Mouse (Mus musculus) adrenal gland, postnatal 14 days (tissue): ENCODE data around the gene Plekhj1. TPM values are rescaled to one million over a fixed set of nuclear protein-coding genes. Genes with fewer than 3 reads are reported as not detected.
"Not testable (repeated sequence)": the region's sequence is repeated elsewhere in the genome, so short reads cannot be mapped to it uniquely, and the experiment has no call there.

Experiments
- DNase-seq: peaks from one replicate; pipeline ENCODE4 v3.0.0; 2021; ENCODE audit warnings: mixed read lengths
- long read RNA-seq, 2 experiments: library from polyadenylated mRNA; stranded (forward); transcript quantifications; one replicate each; pipeline ENCODE4 v2.0.0; 2021
- total RNA-seq: library from RNA; stranded (reverse); gene quantifications from 2 replicates; pipeline ENCODE4 v1.2.3, GENCODE M21; 2021

Gene Plekhj1
- total RNA-seq = 59.5 and 71.1 TPM in 2 replicates
- long read RNA-seq, experiment 1, transcript Plekhj1-206 (5 exons, 1,261 nt) = minor isoform, 9 of 118 reads
- long read RNA-seq, experiment 1, transcript Plekhj1-201 (6 exons, 1,260 nt) = major isoform, 57 of 118 reads
- long read RNA-seq, experiment 1, partial matches to known transcripts = 10 of 118 reads
- long read RNA-seq, experiment 1, other reads (novel, unspliced or antisense) = 36 of 118 reads
- long read RNA-seq, experiment 2, transcript Plekhj1-206 (5 exons, 1,261 nt) = minor isoform, 9 of 87 reads
- long read RNA-seq, experiment 2, transcript Plekhj1-201 (6 exons, 1,260 nt) = major isoform, 42 of 87 reads
- long read RNA-seq, experiment 2, partial matches to known transcripts = 6 of 87 reads
- long read RNA-seq, experiment 2, other reads (novel, unspliced or antisense) = 26 of 87 reads

DNA sequence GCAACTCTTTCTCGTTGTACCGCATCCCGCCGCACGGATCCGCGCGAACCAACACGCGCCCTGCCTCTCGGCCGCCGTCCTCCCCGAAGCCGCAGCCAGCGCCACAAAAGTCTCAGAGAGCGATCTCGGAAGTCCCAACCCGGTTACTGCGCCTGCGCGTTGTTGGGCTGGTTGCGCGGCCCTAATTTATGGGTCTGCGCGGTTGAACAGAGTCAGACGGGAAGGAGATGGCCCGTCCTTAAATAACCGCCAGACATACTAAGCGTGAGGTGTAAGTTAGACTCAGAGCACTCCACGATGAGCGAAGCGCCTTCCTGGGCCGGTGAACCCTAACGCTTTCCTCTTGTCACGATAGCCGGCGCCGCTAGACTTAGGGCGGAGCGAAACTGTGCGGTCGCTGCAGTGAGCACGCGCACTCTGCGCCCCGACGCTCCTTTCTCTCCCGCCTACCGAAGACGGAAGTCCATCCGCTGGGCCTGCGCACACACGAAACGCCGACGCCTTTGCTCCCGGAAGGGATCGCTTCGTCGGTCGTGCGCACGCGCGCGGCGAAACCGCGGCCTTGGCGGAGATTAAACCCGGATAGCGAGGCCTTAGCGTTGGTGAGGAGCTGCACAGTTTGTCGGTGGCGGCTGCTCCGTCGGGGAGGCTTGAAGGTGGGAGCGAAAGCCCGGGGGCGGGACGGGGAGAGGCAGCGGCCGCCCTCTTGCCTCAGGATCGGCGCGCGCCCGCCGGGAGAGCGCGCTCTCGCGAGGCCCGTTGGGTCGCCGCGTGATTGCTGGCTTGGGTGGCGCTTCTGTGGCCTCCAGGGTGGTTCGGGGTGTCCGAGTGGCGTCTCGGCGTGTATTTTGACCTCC is at the start of gene Plekhj1, which contains the start of gene Sf3a2:
TSS of gene Plekhj1 (minus strand) at position 477 of the 857 bp plus-strand sequence.
TSS of gene Sf3a2 (plus strand) at position 49 of the 857 bp plus-strand sequence.
- peak; percentile 96 for DNase-seq

GRCm38 (mm10) chr10:80845732-80846131 is 47.3 kb upstream of the Plekhj1 start:
- DNase-seq = no peak

DNA sequence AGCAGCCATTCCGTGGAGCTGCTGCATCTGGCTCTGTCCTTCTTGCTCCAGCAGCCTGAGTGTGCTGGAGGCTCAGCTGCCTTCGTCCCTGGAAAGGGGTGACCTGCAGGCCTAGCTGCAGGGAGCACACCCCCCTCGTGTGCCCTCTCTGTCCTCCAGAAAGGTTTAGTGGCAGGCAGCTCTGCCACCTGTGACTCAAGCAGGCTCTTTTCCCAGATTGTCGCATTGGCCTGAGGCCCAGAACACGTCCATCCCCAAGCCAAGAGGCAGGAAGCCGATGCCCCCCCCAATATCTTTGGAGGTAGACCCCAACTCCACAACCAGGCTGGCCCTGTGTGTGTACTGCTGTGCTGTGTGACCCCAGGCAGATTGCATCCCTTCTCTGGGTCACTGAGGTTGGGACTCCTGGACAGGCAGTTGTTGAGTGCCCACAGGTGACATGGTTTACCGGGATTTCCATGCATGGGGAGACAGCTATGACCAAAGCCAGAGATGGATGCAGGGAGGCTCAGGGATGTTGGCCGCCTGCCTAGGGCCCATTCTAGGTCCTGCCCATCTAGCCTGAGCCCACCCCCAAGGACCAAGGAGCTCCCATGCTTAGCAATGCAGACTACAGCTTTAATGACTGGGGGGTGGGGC is 46.7 kb upstream of the Plekhj1 start:
- no peak for DNase-seq

GRCm38 (mm10) chr10:80843931-80844547 is 45.6 kb upstream of the Plekhj1 start, which contains the start of gene Lingo3:
Lingo3 (minus strand) TSS chr10:80844039.
- peak; percentile 73 for DNase-seq

DNA sequence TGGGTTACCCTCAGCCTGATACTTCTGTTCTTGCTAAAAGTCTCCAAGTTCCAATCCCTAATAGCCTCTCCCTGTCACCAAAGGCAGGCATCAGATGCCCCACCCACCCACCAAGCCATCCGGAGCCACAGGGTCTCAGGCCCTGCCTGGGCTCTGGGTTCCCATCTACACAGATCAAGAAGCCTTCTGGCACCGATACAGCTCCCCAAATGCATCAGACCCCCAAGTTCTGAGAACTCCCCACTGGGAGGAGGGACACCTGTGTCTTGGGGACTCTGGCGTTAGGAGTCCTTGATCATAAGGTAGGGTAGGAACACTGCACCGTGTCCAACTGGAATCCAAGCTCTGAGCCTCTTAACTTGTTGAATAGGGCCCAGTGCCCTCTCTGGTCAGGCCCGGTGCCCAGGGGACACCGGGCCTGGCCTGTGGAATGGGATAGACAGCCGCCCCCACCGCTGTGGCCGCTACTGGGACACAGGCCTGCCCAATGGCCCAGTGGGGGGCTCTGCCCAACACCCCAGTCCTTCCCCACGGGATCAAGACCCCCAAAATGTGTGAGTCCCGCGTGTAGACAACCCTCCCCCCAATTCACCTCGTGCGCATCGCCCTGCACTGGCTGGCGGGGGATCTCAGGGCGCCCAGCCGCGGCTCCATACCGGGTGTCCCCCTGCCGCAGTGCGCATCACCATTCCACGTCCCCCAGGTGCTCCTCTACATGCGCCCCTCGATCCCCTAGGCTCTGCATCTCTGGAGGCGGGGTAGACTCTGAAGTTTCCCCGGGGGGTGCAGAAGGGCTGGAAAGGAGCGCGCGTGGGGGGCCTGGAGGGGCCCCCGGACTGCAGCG is 44.9 kb upstream of the Plekhj1 start:
- DNase-seq = no peak

DNA sequence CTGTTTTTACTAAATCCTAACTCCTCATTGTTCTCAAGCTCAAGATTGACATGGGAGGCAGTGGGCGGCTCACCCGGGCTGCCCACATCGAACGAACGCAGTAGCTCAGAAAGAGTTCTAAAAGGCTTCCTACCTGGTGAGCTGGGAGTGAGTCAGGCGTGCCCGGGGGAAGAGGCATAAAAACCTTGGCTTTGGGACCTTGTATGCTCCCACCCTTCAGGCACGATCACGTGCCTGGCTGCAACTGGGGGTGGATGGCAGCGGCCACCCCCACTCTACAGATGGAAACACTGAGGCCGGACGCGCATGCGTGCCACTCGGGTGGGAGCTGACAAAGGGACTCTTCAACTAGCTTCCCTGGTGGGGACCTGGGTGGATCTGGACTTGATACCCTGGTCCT is 43.9 kb upstream of the Plekhj1 start:
- no peak for DNase-seq

DNA sequence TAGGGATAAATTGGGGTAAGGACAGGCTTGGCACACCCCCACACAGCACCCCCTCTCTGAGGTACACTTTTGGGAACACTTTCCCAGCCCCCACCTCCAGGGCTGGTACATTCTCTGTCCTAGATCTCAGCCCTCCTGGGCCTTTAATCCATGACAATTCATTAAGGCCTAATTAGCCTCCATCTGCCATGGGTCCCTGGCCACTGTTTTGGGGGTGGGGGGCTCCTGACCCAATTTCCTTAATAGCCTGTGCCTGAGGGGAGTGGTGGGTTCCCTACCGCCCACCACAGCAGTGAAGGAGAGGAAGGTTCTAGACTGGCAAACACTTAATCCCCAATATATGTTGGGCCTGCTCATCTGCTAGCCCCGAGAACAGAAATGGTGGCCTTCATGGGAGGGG is 43.3 kb upstream of the Plekhj1 start:
- DNase-seq = no peak

DNA sequence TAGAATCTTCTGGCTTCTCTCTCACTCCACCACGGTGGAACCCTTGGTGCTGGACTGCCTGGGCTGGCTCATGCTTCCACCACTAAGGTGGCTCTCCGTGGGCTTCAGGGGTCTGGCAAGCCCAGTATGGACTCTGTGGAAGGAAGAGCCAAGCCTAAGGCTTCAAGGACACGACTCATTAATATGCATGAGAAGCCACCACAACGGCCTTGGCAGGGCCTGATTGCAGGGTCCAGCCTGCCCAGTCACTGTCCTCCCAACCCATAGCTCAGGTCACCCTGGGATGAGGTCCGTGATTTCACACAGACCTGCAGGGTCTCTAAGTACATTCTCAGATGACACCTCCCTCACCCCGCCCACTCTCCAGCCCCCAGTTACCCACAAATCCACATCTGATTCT is 41.4 kb upstream of the Plekhj1 start:
- peak; percentile 23 for DNase-seq

- peak; percentile 55 for DNase-seq
These were observed 40.0 kb upstream of the Plekhj1 start for GRCm38 (mm10) chr10:80838346-80838912.

GRCm38 (mm10) chr10:80837827-80838226 is 39.4 kb upstream of the Plekhj1 start:
- DNase-seq = peak; percentile 28

DNA sequence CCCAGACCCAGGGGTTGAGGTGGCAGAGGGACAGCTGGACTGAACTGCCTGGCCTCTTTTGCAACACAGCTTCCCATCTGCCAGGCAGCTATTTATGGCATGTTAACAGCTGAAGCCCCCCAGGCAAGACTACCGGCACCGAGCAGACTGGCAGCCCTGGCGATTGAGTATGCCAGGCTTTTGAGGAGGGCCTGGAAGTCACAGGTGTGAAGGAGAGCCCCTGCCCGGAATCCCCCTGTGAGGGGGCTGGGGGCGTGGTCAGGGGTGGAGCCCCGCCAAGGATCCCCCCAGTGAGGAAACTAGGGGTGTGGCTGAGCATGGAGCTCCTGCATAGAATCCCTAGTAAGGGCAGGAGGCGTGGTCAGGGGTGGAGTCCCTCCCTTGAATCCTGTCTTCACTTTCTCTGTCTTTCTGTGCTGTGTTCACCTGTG is 38.5 kb upstream of the Plekhj1 start:
- no peak for DNase-seq

GRCm38 (mm10) chr10:80835617-80836016 is 37.2 kb upstream of the Plekhj1 start:
- DNase-seq = no peak

DNA sequence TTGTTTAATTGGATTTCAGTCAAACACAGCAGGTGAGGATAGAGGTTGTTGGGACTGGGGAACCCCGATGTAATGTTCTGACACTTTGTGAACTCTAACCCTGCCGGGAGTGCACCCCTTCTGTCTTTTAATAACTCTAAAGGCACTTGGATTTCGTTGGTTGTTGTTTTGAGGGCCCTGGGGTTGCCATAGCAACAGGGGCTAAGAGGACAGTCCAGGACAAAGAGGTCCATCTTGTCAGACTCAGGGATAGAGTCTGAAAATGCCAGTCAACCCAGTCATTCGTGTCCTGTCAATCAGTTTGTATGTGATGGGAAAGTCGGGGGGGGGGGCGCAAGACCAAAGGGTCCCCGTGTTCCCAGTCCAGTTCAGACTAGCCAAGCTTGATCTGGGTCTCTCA is 34.4 kb upstream of the Plekhj1 start:
- no peak for DNase-seq

DNA sequence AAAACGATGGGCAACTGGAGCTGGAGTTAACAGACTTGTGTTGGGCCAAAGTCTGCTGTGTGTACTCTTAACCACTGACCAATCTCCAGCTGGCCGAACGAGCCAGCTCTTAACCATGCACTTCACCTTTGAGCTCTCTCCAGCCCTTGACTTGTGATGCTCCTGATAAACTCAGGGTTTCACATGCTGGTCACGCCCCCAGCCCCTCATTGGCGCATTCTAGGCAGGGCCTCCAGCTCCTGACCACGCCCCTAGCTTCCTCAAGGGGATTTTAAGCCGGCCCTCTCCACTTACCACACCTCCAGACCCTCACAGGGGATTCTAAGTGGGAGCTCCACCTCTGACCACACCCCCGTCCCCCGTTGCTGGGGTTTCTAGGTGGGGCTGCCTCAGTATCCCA is 32.7 kb upstream of the Plekhj1 start:
- DNase-seq = peak; percentile 85

DNA sequence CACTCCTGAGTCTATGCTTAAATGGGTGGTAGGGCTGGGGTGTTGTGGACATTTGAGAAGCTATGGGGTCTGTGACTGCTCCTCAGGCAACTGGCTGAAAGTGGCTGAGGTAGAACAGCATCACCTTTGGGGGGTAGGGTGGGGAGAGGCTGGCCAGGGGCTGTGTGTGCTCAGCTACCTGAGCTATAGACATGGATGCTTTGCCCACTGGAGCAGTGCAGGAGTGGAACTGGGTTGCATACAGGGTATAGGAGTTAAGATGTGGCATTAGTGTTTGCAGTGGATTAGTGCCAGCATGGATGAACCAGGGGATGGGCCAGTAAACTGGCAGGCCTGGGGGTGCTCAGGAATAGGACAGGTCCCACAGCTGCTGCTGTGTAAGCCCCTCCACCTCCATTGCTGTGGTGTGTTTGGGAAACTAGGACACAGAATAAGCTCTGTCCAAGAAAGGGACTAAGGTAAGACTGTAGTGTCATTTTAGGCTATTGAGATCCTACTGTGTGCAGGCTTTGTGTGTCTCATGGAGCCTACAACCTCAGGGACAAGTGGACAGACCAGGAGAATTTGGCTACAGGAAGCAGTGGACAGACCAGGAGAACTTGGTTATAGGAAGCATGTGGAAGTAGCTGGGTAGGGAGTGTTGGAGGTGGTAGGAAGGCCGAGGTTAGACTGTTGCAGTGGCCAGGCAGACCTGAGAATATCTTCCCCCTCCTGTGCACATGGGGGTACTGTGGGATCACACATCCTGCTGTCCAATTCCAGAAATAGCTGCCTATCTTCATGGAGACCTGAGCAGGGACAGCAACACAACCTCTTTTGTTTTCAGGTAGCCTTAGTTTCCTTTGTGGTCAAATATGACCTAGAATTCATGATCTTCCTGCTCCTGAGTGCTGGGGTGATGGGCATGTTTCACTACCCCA is 31.2 kb upstream of the Plekhj1 start:
- DNase-seq = no peak

- not testable (repeated sequence) for DNase-seq
These were observed 30.2 kb upstream of the Plekhj1 start for GRCm38 (mm10) chr10:80828587-80828986.

- DNase-seq = no peak
These were observed 29.5 kb upstream of the Plekhj1 start for GRCm38 (mm10) chr10:80827870-80828420.

DNA sequence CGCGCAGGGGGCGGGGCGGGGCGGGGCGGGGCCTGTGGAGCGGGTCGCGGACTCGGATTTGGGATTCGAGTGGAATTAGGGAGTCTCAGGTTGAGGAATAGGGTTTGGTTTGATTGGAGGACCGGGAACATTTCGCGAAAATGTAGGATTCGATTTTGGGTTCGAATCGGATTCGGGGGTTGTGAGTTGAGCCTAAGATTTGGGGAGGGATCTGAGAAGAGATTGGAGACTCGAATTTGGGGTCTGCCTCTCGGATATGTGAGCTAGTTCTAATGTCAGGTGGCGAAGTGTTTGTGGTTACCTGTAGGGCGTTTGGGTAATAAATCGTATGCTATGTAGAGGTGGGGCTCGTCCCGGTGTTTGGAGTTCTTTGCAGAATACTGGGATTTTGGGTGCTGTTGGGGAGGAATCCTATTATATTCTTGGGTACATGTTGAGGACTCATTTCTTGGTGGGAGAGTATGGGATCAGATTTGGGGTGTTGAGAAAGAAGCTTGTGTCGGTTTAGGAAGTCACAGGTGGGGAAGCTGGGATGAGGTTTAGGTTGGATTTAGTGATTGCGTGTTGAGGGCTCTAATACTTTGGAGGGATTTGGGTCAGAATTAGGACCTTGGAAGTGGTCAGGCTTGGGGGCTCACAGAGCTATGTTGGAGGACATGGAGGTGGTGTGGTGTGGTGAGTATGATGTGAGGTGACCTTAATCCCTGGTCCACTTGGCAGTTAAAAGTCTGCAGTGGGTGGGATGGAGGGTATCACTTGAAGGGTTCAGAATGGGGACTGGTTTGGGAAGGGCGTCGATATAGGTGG is 28.8 kb upstream of the Plekhj1 start:
- no peak for DNase-seq
